7 mouse cellular contexts compared by ENCODE assay signal in the genomic region with DNA sequence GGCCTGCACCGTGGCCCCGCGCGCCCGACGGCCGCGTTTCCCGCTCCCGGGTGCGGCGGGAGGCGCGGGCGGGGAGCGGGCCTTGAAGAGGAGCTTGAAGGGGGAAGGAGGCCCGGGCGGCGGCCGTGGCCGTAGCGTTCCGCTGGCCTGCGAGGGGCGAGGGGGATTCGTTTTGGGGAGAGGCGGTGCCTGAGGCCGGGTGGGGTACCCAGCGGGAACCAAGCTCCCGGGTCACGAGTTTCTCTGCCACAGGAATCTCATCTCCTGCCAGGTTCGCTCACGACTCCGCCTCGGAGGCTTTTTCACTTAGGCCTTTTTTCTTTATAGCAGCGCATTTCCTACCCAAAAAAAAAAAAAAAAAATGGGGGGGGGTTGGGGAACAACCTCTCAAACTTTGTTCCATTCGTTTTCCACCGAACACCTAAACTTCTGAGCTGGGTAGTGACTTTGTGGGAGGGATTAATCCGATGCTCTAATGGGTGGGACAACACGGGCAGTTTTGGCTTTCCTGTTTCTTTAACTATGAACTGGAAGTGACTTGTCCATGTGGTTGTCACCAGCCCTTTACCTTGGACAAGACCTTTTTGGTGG. TPM values are rescaled to one million over a fixed set of nuclear protein-coding genes. Genes with fewer than 3 reads are reported as not detected.
DNase-seq lines count a peak whose midpoint lies in the region; ATAC-seq and TF ChIP-seq lines count a peak whose summit lies in the region.

No protein-coding gene starts in this region.

- H3K36me3 ChIP-seq in hindbrain, postnatal 0 days (ENCODE audit: insufficient read depth, low read length) = peaks cover 13% of the 10 kb centered on the region; the same call in 1 of the 2 replicates
- H3K36me3 ChIP-seq in limb, embryonic 11.5 days (ENCODE audit: control insufficient read depth, insufficient read depth, low read length) = peaks cover 7% of the 10 kb centered on the region
- peaks cover 8% of the 10 kb centered on the region for H3K36me3 ChIP-seq in midbrain, embryonic 15.5 days (replicated peaks)
- no peaks in the 10 kb centered on the region; the same call in 1 of the 2 replicates for H3K36me3 ChIP-seq in splenic B cell, adult 2 months (ENCODE audit: control insufficient read depth, insufficient read depth, low read length, poor library complexity, severe bottlenecking)

- H3K27ac ChIP-seq in hindbrain, postnatal 0 days = peak overlapping the region; percentile 99
- H3K27ac ChIP-seq in limb, embryonic 11.5 days (replicated peaks; ENCODE audit: low read depth, low read length) = peak overlapping the region; percentile 94
- H3K27ac ChIP-seq in midbrain, embryonic 15.5 days = peak overlapping the region; percentile 94

- under 1% methylated on average over 34 of the region's 40 CpGs for WGBS in hindbrain, postnatal 0 days
- 0% methylated on average over 22 of the region's 40 CpGs for WGBS in limb, embryonic 11.5 days
- WGBS in midbrain, embryonic 15.5 days = 0% methylated on average over 29 of the region's 40 CpGs

- no peaks in the 10 kb centered on the region for H3K9me3 ChIP-seq in hindbrain, postnatal 0 days (ENCODE audit: low read length)
- no peaks in the 10 kb centered on the region for H3K9me3 ChIP-seq in limb, embryonic 11.5 days (ENCODE audit: control insufficient read depth, low read length)
- no peaks in the 10 kb centered on the region for H3K9me3 ChIP-seq in midbrain, embryonic 15.5 days

- H3K4me2 ChIP-seq in hindbrain, postnatal 0 days (ENCODE audit: low read depth, low read length) = peak overlapping the region; percentile 66
- peak overlapping the region; percentile 64 for H3K4me2 ChIP-seq in limb, embryonic 11.5 days (ENCODE audit: low read depth, severe bottlenecking)
- H3K4me2 ChIP-seq in midbrain, embryonic 15.5 days = peak overlapping the region; percentile 62

- peak; percentile 81 for DNase-seq in ZHBTc4 (ENCODE audit: low read depth, low spot score)
- peak; percentile 66 to 68 for DNase-seq in cerebellum, postnatal 10 days
- DNase-seq in frontal cortex, postnatal 36 days (ENCODE audit: low spot score in 2 of 2) = peak; percentile 20 to 25
- DNase-seq in hindbrain, postnatal 0 days (ENCODE audit: low spot score) = peak; percentile 43
- DNase-seq in limb, embryonic 11.5 days (ENCODE audit: low spot score) = peak; percentile 65
- peak; percentile 34 for DNase-seq in splenic B cell, adult 2 months (ENCODE audit: low read depth, low spot score)

- peak overlapping the region; percentile 96 for H3K9ac ChIP-seq in hindbrain, postnatal 0 days (replicated peaks; ENCODE audit: low read length)
- peak overlapping the region; percentile 89 for H3K9ac ChIP-seq in limb, embryonic 11.5 days (ENCODE audit: low read length)
- peak overlapping the region; percentile 79 for H3K9ac ChIP-seq in midbrain, embryonic 15.5 days

- H3K27me3 ChIP-seq in hindbrain, postnatal 0 days (ENCODE audit: insufficient read depth, low read length) = no peaks in the 10 kb centered on the region
- no peaks in the 10 kb centered on the region for H3K27me3 ChIP-seq in limb, embryonic 11.5 days (ENCODE audit: control insufficient read depth, insufficient read depth, low read length)
- H3K27me3 ChIP-seq in midbrain, embryonic 15.5 days (replicated peaks) = no peaks in the 10 kb centered on the region
- H3K27me3 ChIP-seq in splenic B cell, adult 2 months (ENCODE audit: control insufficient read depth, insufficient read depth, low read length, poor library complexity, severe bottlenecking) = no peaks in the 10 kb centered on the region

- ATAC-seq in hindbrain, postnatal 0 days = no peak
- no peak for ATAC-seq in limb, embryonic 11.5 days (ENCODE audit: insufficient number of reproducible peaks, low FRiP score, low TSS enrichment, low read depth)
- ATAC-seq in midbrain, embryonic 15.5 days (replicated peaks) = no peak

- TF ChIP-seq CTCF in hindbrain, postnatal 0 days (IDR thresholded peaks at IDR 0.05; ENCODE audit: low read depth) = no peak

- peak overlapping the region; percentile 99 for H3K4me3 ChIP-seq in hindbrain, postnatal 0 days (ENCODE audit: low read length)
- H3K4me3 ChIP-seq in limb, embryonic 11.5 days (ENCODE audit: low read depth, low read length) = peak overlapping the region; percentile 91
- H3K4me3 ChIP-seq in midbrain, embryonic 15.5 days = peak overlapping the region; percentile 66

- H3K4me1 ChIP-seq in hindbrain, postnatal 0 days (ENCODE audit: insufficient read depth, low read length) = no peaks in the 10 kb centered on the region
- H3K4me1 ChIP-seq in limb, embryonic 11.5 days (ENCODE audit: control insufficient read depth, insufficient read depth, low read length) = peaks cover 4% of the 10 kb centered on the region; the same call in 1 of the 2 replicates
- peaks cover 22% of the 10 kb centered on the region for H3K4me1 ChIP-seq in midbrain, embryonic 15.5 days

RNA-seq across cellular contexts. Expression of a gene that starts 1.7 kb away (rescaled TPM):
- total RNA-seq in hindbrain, postnatal 0 days (2014; rRNA removed) = 33.6 and 34.5 TPM in 2 replicates
- 3.8 and 4.3 TPM in 2 replicates for polyA plus RNA-seq in hindbrain, postnatal 0 days (2015; fragmentation: Nextera tagmentation; extraction: Ambion mirVana)
- polyA plus RNA-seq in limb, embryonic 11.5 days (2014; fragmentation: Nextera tagmentation; extraction: Ambion mirVana) = 4.6 and 5.7 TPM in 2 replicates
- 3.6 and 4.7 TPM in 2 replicates for polyA plus RNA-seq in midbrain, embryonic 15.5 days (2015; fragmentation: Nextera tagmentation; extraction: Ambion mirVana)

RNA-seq across cellular contexts. Expression of a gene that starts 37.4 kb away (rescaled TPM):
- total RNA-seq in hindbrain, postnatal 0 days (2014; rRNA removed) = 1.5 TPM in 1 of 2 replicates, not detected in the other
- 0.49 and 0.51 TPM in 2 replicates for polyA plus RNA-seq in hindbrain, postnatal 0 days (2015; fragmentation: Nextera tagmentation; extraction: Ambion mirVana)
- polyA plus RNA-seq in limb, embryonic 11.5 days (2014; fragmentation: Nextera tagmentation; extraction: Ambion mirVana) = not detected in 2 replicates
- 0.31 and 0.53 TPM in 2 replicates for polyA plus RNA-seq in midbrain, embryonic 15.5 days (2015; fragmentation: Nextera tagmentation; extraction: Ambion mirVana)

Comparison
In these comparisons a context has a peak if more than half of its experiments do, and no peak if none do; other contexts are left out.
1. DNase-seq: peak in every context shown above with its lines; median percentile 81 in ZHBTc4; 67 in cerebellum, postnatal 10 days; 65 in limb, embryonic 11.5 days; 43 in hindbrain, postnatal 0 days; 34 in splenic B cell, adult 2 months; 22 in frontal cortex, postnatal 36 days.